Mouse (Mus musculus): ENCODE data around the gene Car2. TPM values are rescaled to one million over a fixed set of nuclear protein-coding genes. Genes with fewer than 3 reads are reported as not detected.

Car2 gene
- total and polyA plus RNA-seq, 2 experiments from 2014 or later, result 32.4 to 50.1 TPM

DNA sequence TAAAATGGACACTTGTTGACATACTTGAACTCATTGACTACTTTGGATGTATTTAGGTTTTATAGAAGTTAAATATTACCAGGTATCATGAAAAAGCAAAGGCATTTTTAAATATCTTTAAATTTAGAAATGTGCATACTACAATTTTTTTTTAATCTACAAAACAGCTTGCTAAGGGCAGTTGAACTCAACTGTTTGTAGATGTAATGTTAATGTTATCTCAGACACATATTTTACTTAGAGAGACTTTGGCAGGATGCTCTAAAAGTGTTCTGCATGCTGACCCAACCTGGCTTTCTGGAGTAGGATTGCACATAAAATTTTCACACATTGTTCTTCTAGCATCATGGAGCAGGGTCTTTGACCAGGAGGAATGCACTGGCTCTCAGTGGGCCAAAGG is 4.1 kb upstream of the Car2 start:
- Histone ChIP-seq H3K27me3 (ENCODE audit: insufficient read depth, low read length) (no peaks in the 10 kb centered on the region), H3K9ac (replicated peaks; ENCODE audit: low read length, poor library complexity, severe bottlenecking) (no peak overlapping the region), H3K36me3 (ENCODE audit: insufficient read depth, low read length) (no peaks in the 10 kb centered on the region), H3K27ac (ENCODE audit: low read depth, low read length) (no peak overlapping the region), H3K4me2 (ENCODE audit: low read depth, low read length, poor library complexity, severe bottlenecking) (no peak overlapping the region), H3K4me3 (ENCODE audit: low read depth, low read length) (no peak overlapping the region), H3K4me1 (ENCODE audit: insufficient read depth, low read length) (no peaks in the 10 kb centered on the region), H3K9me3 (ENCODE audit: low read length) (no peaks in the 10 kb centered on the region)
- TF ChIP-seq CTCF (IDR thresholded peaks at IDR 0.05), result no peak
- ATAC-seq (ENCODE audit: low FRiP score) (no peak), DNase-seq (ENCODE audit: low spot score) (no peak)

DNA sequence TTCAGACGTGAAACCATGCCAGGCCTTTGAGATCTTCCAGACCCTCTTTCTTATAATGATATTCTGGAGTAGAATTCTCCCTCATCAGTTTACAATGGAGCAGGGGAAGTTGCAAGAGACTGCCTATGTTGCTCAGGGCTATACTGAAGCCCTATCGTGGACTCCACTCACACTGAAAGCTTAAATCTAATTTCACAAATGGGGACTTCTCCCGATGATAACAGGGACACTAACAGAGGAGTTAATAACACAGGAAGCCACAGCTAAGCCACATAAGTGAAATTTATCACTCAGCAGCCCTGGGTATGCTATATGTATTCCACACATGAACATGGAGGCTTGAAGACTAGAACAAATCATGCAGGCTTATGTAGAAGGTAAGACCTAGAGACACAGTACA is 3.3 kb upstream of the Car2 start:
- no peak for TF ChIP-seq CTCF (IDR thresholded peaks at IDR 0.05)
- WGBS, result 77% methylated on average over 3 of the region's 3 CpGs
- H3K4me1 ChIP-seq (ENCODE audit: insufficient read depth, low read length), result no peaks in the 10 kb centered on the region
- no peak overlapping the region for H3K9ac ChIP-seq (replicated peaks; ENCODE audit: low read length, poor library complexity, severe bottlenecking)
- no peak for DNase-seq (ENCODE audit: low spot score)
- H3K27ac ChIP-seq (ENCODE audit: low read depth, low read length), result no peak overlapping the region
- ATAC-seq (ENCODE audit: low FRiP score), result no peak
- H3K27me3 ChIP-seq (ENCODE audit: insufficient read depth, low read length), result no peaks in the 10 kb centered on the region
- no peak overlapping the region for H3K4me2 ChIP-seq (ENCODE audit: low read depth, low read length, poor library complexity, severe bottlenecking)
- H3K9me3 ChIP-seq (ENCODE audit: low read length), result no peaks in the 10 kb centered on the region
- no peaks in the 10 kb centered on the region for H3K36me3 ChIP-seq (ENCODE audit: insufficient read depth, low read length)
- no peak overlapping the region for H3K4me3 ChIP-seq (ENCODE audit: low read depth, low read length)

DNA sequence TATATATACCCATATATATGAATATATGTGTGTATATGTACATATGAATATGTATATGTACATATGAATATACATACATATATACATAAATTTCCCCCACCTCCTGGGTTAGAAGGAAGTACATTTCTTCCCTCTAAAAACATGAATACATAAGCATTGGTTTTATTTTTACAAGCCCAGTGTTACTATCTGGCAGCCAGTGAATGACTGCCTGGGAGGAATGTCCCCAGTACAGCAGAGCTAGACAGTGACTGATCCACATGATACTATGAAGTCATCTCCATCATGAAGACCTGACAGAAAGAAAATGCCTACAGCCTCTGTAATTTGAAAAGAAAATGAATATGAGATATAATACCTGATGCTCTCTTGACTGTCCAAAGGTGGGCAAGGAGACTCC is 1.2 kb upstream of the Car2 start:
- no peaks in the 10 kb centered on the region for H3K9me3 ChIP-seq (ENCODE audit: low read length)
- H3K36me3 ChIP-seq (ENCODE audit: insufficient read depth, low read length), result no peaks in the 10 kb centered on the region
- no peaks in the 10 kb centered on the region for H3K4me1 ChIP-seq (ENCODE audit: insufficient read depth, low read length)
- no peak overlapping the region for H3K4me2 ChIP-seq (ENCODE audit: low read depth, low read length, poor library complexity, severe bottlenecking)
- TF ChIP-seq CTCF (IDR thresholded peaks at IDR 0.05), result no peak
- H3K27me3 ChIP-seq (ENCODE audit: insufficient read depth, low read length), result no peaks in the 10 kb centered on the region
- no peak overlapping the region for H3K27ac ChIP-seq (ENCODE audit: low read depth, low read length)
- H3K4me3 ChIP-seq (ENCODE audit: low read depth, low read length), result no peak overlapping the region
- DNase-seq (ENCODE audit: low spot score), result no peak
- no peak for ATAC-seq (ENCODE audit: low FRiP score)
- H3K9ac ChIP-seq (replicated peaks; ENCODE audit: low read length, poor library complexity, severe bottlenecking), result no peak overlapping the region

DNA sequence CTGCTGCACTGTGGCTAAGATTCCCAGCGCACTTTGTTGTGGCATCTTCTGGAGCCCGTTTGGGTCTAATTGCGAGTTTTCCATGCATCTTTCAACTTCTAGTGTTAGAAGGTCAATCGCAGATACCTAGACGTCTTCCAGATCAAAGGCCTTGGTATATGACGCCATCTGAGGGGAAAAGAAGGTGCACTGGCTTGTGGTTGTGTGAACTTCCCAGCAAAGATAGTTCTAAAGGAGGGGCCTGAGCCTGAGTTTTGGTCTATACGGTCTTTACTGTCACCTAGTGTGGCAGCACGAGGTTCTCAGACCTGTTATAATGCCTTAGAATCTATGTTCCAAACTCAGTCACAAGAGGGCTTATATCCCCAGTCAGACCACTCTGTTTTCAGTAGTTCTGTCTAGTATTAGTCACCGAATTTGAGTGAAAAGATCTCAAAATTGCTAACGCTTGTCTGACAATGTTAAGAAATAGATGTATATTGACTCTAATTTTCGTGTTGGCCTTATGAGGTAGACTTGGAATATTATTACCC is 1.1 kb downstream of the Car2 start:
- Histone ChIP-seq H3K27me3 (ENCODE audit: insufficient read depth, low read length) (no peaks in the 10 kb centered on the region), H3K4me3 (ENCODE audit: low read depth, low read length) (peak overlapping the region; percentile 57), H3K36me3 (ENCODE audit: insufficient read depth, low read length) (no peaks in the 10 kb centered on the region), H3K9ac (replicated peaks; ENCODE audit: low read length, poor library complexity, severe bottlenecking) (peak overlapping the region; percentile 57; the same call in 1 of the 2 replicates), H3K4me1 (ENCODE audit: insufficient read depth, low read length) (no peaks in the 10 kb centered on the region), H3K27ac (ENCODE audit: low read depth, low read length) (0 out of 2 replicates have a peak overlapping the region, but pooled peaks have one; percentile 65), H3K4me2 (ENCODE audit: low read depth, low read length, poor library complexity, severe bottlenecking) (peak overlapping the region; percentile 58), H3K9me3 (ENCODE audit: low read length) (no peaks in the 10 kb centered on the region)
- peak; percentile 41; the same call in 1 of the 2 replicates for TF ChIP-seq CTCF (IDR thresholded peaks at IDR 0.05)
- ATAC-seq (ENCODE audit: low FRiP score) (no peak), DNase-seq (ENCODE audit: low spot score) (no peak)
- 38% methylated on average over 11 of the region's 11 CpGs for WGBS

DNA sequence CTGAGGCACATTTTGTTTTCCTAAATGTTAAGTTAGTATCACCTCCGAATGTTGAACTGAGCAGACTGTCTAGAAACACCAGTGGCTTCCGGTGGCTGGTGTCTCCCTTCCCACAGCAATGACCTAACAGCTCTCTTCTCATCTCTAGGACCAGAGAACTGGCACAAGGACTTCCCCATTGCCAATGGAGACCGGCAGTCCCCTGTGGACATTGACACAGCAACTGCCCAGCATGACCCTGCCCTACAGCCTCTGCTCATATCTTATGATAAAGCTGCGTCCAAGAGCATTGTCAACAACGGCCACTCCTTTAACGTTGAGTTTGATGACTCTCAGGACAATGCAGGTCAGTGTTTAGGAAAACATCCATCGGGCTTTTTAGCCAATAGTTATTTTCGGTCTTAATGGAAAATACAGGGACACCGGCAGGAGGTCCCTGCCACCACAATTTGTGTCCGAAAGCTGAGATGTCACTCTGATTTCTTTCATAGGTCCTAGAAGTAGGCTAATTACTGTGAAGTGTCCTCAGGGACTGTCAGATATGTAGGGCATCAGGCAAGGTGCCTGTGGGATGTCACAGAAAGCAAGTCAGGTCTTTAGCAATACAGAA is 1.7 kb downstream of the Car2 start:
- H3K27me3 ChIP-seq (ENCODE audit: insufficient read depth, low read length), result no peaks in the 10 kb centered on the region
- no peaks in the 10 kb centered on the region for H3K4me1 ChIP-seq (ENCODE audit: insufficient read depth, low read length)
- no peak overlapping the region for H3K9ac ChIP-seq (replicated peaks; ENCODE audit: low read length, poor library complexity, severe bottlenecking)
- peak overlapping the region; percentile 21; the same call in 1 of the 2 replicates for H3K4me2 ChIP-seq (ENCODE audit: low read depth, low read length, poor library complexity, severe bottlenecking)
- ATAC-seq (ENCODE audit: low FRiP score) (no peak), DNase-seq (ENCODE audit: low spot score) (no peak)
- H3K4me3 ChIP-seq (ENCODE audit: low read depth, low read length), result no peak overlapping the region
- 74% methylated on average over 10 of the region's 10 CpGs for WGBS
- H3K27ac ChIP-seq (ENCODE audit: low read depth, low read length), result no peak overlapping the region; the same call in 1 of the 2 replicates
- H3K9me3 ChIP-seq (ENCODE audit: low read length), result no peaks in the 10 kb centered on the region
- H3K36me3 ChIP-seq (ENCODE audit: insufficient read depth, low read length), result no peaks in the 10 kb centered on the region
- TF ChIP-seq CTCF (IDR thresholded peaks at IDR 0.05), result no peak

DNA sequence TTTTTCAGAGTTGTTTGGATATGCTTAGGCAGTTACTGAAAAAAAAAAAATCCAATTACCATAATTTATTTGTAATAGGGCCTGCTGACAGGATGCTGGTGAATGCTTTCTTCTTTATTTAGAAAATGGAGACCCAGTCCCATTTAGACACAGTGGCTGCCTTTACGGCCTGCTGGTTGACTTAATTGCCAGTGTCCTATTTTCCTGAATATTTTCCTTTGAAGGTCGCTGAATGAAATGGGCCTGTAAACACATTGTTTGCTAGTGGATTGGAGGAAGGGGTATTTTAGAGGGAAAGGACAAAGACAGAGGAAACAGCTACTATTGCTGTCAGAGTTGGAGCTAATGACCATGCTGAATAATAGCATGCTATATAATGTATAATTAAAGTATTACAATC is 2.5 kb downstream of the Car2 start:
- no peaks in the 10 kb centered on the region for H3K4me1 ChIP-seq (ENCODE audit: insufficient read depth, low read length)
- WGBS, result 64% methylated on average over 2 of the region's 2 CpGs
- no peak overlapping the region for H3K4me3 ChIP-seq (ENCODE audit: low read depth, low read length)
- TF ChIP-seq CTCF (IDR thresholded peaks at IDR 0.05), result no peak
- no peaks in the 10 kb centered on the region for H3K27me3 ChIP-seq (ENCODE audit: insufficient read depth, low read length)
- H3K9me3 ChIP-seq (ENCODE audit: low read length), result no peaks in the 10 kb centered on the region
- DNase-seq (ENCODE audit: low spot score), result no peak
- H3K36me3 ChIP-seq (ENCODE audit: insufficient read depth, low read length), result no peaks in the 10 kb centered on the region
- no peak overlapping the region for H3K4me2 ChIP-seq (ENCODE audit: low read depth, low read length, poor library complexity, severe bottlenecking)
- no peak overlapping the region for H3K9ac ChIP-seq (replicated peaks; ENCODE audit: low read length, poor library complexity, severe bottlenecking)
- ATAC-seq (ENCODE audit: low FRiP score), result no peak
- H3K27ac ChIP-seq (ENCODE audit: low read depth, low read length), result no peak overlapping the region
